Mouse (Mus musculus): ENCODE measurements around the gene Ntan1. TPM values are rescaled to one million over a fixed set of nuclear protein-coding genes. Genes with fewer than 3 reads are reported as not detected.
A peak's percentile ranks its signal among the peaks of the same experiment; 100 is the strongest.

The Ntan1 gene
- total and polyA plus RNA-seq, 2 experiments, result 25.2 to 32.1 TPM

DNA sequence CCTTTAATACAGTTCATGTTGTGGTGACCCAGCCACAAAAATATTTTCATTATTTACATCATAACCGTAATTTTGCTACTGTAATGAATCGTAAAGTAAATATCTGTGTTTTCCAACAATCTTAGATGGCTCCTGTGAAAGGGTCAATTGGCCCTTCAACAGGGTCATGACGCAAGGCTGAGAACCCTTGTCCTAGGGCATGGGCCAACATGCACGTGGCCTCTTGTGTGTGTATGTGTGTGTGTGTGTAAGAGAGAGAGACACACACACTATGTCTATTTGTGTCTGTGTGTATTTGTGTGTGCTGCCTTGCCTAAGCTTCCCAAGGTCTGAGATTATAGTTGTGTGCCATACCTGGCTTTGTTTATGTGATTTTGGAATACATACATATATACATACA lies 11.0 kb upstream of the Ntan1 start:
- Histone ChIP-seq H3K79me2 (ENCODE audit: control insufficient read depth, insufficient read depth, low read length) (no peaks in the 10 kb centered on the region), H3K36me3 (ENCODE audit: control insufficient read depth, insufficient read depth, low read length) (peaks cover 70% of the 10 kb centered on the region), H3K4me1 (ENCODE audit: control insufficient read depth, insufficient read depth, low read length) (no peaks in the 10 kb centered on the region), H3K4me3 (ENCODE audit: insufficient read depth, low read depth, low read length) (no peak overlapping the region), H3K9ac (ENCODE audit: low read depth, low read length) (no peak overlapping the region), H3K27ac (replicated peaks; ENCODE audit: insufficient read depth, low read depth, low read length) (no peak overlapping the region), H3K27me3 (ENCODE audit: control insufficient read depth, insufficient read depth, low read length) (no peaks in the 10 kb centered on the region)
- DNase-seq (ENCODE audit: extremely low read depth, low read depth, low spot score), result peak; percentile 76
- 28% methylated on average over 4 of the region's 4 CpGs for whole genome bisulfite sequencing
- TF ChIP-seq CTCF (IDR thresholded peaks at IDR 0.05; ENCODE audit: low read depth, low read length) (no peak), POLR2A (IDR thresholded peaks at IDR 0.05; ENCODE audit: extremely low read depth, insufficient read depth, low read length) (no peak)

DNA sequence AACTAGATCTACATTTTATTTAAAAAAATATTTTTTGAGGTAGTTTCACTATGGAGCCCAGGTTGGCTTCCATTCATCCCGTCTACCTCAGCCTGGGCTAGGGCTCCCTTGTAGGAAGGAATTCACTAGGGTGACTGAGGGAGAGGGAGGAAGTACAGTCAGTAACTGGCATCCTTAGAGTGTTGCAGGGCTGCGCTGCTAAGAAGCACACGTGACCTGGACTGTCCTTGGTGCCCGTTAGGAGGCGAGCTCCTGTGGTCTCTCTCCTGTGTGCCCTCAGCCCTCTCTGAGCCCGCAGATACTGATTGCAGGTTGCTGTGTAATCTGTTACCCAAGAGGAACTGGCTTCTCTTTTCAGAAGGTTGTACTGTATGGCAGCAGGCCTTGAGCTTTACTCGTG lies 10.2 kb upstream of the Ntan1 start:
- Histone ChIP-seq H3K79me2 (ENCODE audit: control insufficient read depth, insufficient read depth, low read length) (no peaks in the 10 kb centered on the region), H3K4me1 (ENCODE audit: control insufficient read depth, insufficient read depth, low read length) (no peaks in the 10 kb centered on the region), H3K9ac (ENCODE audit: low read depth, low read length) (no peak overlapping the region), H3K36me3 (ENCODE audit: control insufficient read depth, insufficient read depth, low read length) (peaks cover 72% of the 10 kb centered on the region), H3K4me3 (ENCODE audit: insufficient read depth, low read depth, low read length) (no peak overlapping the region), H3K27me3 (ENCODE audit: control insufficient read depth, insufficient read depth, low read length) (no peaks in the 10 kb centered on the region), H3K27ac (replicated peaks; ENCODE audit: insufficient read depth, low read depth, low read length) (no peak overlapping the region)
- 90% methylated on average over 7 of the region's 7 CpGs for WGBS
- TF ChIP-seq POLR2A (IDR thresholded peaks at IDR 0.05; ENCODE audit: extremely low read depth, insufficient read depth, low read length), result no peak
- no peak for TF ChIP-seq CTCF (IDR thresholded peaks at IDR 0.05; ENCODE audit: low read depth, low read length)
- no peak for DNase-seq (ENCODE audit: extremely low read depth, low read depth, low spot score)

DNA sequence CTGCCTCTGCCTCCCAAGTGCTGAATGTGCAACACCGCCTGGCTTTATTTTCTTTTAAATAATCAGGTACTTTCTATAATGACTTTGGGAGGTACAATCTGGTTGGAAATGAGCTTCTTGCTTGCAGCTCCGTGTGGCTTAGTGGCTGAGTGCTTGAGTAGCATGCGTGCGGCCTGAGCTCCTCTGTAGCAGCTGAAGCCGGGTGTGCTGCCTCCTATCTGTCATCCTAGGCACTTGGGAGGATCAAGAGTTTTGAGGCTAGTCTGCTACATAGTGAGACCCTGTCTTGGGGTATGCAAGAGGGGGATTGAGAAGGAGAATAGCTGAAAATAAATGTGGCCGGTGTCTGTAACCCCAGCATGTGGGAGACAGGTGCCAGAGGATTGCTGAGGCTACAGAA lies 6.5 kb upstream of the Ntan1 start:
- WGBS, result 95% methylated on average over 6 of the region's 6 CpGs
- no peak for DNase-seq (ENCODE audit: extremely low read depth, low read depth, low spot score)
- Histone ChIP-seq H3K9ac (ENCODE audit: low read depth, low read length) (no peak overlapping the region), H3K27ac (replicated peaks; ENCODE audit: insufficient read depth, low read depth, low read length) (no peak overlapping the region), H3K4me1 (ENCODE audit: control insufficient read depth, insufficient read depth, low read length) (no peaks in the 10 kb centered on the region), H3K79me2 (ENCODE audit: control insufficient read depth, insufficient read depth, low read length) (no peaks in the 10 kb centered on the region), H3K4me3 (ENCODE audit: insufficient read depth, low read depth, low read length) (no peak overlapping the region), H3K36me3 (ENCODE audit: control insufficient read depth, insufficient read depth, low read length) (peaks cover 52% of the 10 kb centered on the region), H3K27me3 (ENCODE audit: control insufficient read depth, insufficient read depth, low read length) (no peaks in the 10 kb centered on the region)
- TF ChIP-seq CTCF (IDR thresholded peaks at IDR 0.05; ENCODE audit: low read depth, low read length) (no peak), POLR2A (IDR thresholded peaks at IDR 0.05; ENCODE audit: extremely low read depth, insufficient read depth, low read length) (no peak)

DNA sequence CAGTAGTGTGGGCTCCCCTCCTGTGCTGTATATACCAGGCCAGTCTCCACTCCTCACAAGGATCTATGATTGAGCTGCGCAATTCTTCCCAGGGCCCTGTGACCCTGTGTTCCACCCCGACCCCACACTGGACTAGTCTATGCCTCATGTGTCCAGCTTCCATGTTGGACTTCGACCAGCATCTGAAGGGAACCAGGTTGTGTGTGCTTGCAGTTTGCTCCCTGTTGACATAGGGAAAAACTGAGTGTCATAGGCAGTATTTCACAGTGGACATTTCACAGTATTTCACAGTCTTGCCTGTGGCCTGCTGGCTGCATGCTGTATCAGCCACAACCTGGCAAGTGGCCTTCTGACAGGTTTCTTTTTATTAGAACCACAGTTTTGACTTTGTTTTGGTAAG lies 5.4 kb upstream of the Ntan1 start:
- H3K79me2 ChIP-seq (ENCODE audit: control insufficient read depth, insufficient read depth, low read length), result no peaks in the 10 kb centered on the region
- DNase-seq (ENCODE audit: extremely low read depth, low read depth, low spot score), result no peak
- H3K27me3 ChIP-seq (ENCODE audit: control insufficient read depth, insufficient read depth, low read length), result no peaks in the 10 kb centered on the region
- no peak overlapping the region for H3K4me3 ChIP-seq (ENCODE audit: insufficient read depth, low read depth, low read length)
- H3K9ac ChIP-seq (ENCODE audit: low read depth, low read length), result no peak overlapping the region
- TF ChIP-seq CTCF (IDR thresholded peaks at IDR 0.05; ENCODE audit: low read depth, low read length) (no peak), POLR2A (IDR thresholded peaks at IDR 0.05; ENCODE audit: extremely low read depth, insufficient read depth, low read length) (no peak)
- no peaks in the 10 kb centered on the region for H3K4me1 ChIP-seq (ENCODE audit: control insufficient read depth, insufficient read depth, low read length)
- 51% methylated on average over 3 of the region's 3 CpGs for WGBS
- no peak overlapping the region for H3K27ac ChIP-seq (replicated peaks; ENCODE audit: insufficient read depth, low read depth, low read length)
- peaks cover 49% of the 10 kb centered on the region for H3K36me3 ChIP-seq (ENCODE audit: control insufficient read depth, insufficient read depth, low read length)

DNA sequence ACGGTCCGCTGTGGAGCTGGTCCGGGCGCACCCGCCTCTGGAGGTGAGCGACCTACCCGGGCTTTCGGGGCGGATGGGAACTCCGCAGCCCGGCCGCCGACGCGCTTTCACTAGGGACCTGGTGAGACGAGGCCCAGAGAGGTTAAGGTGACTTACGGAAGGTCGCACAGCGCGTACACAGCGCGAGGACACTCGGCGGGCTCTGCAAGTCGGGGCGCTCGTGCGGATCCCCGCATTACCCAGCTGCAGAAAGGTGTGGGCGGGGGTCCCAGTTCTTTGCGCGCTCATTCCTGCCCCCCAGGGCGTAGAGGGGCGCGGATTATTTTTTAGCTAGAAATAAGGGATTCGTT lies 724 bp downstream of the Ntan1 start:
- peaks cover 3% of the 10 kb centered on the region; the same call in 1 of the 2 replicates for H3K36me3 ChIP-seq (ENCODE audit: control insufficient read depth, insufficient read depth, low read length)
- peak overlapping the region; percentile 73 for H3K4me3 ChIP-seq (ENCODE audit: insufficient read depth, low read depth, low read length)
- under 1% methylated on average over 36 of the region's 36 CpGs for WGBS
- H3K9ac ChIP-seq (ENCODE audit: low read depth, low read length), result peak overlapping the region; percentile 73
- no peaks in the 10 kb centered on the region for H3K27me3 ChIP-seq (ENCODE audit: control insufficient read depth, insufficient read depth, low read length)
- H3K79me2 ChIP-seq (ENCODE audit: control insufficient read depth, insufficient read depth, low read length), result no peaks in the 10 kb centered on the region; the same call in 1 of the 2 replicates
- peak overlapping the region; percentile 14; the same call in 1 of the 2 replicates for H3K27ac ChIP-seq (replicated peaks; ENCODE audit: insufficient read depth, low read depth, low read length)
- no peak for DNase-seq (ENCODE audit: extremely low read depth, low read depth, low spot score)
- peaks cover 5% of the 10 kb centered on the region; the same call in 1 of the 2 replicates for H3K4me1 ChIP-seq (ENCODE audit: control insufficient read depth, insufficient read depth, low read length)
- TF ChIP-seq POLR2A (IDR thresholded peaks at IDR 0.05; ENCODE audit: extremely low read depth, insufficient read depth, low read length) (no peak), CTCF (IDR thresholded peaks at IDR 0.05; ENCODE audit: low read depth, low read length) (no peak)

DNA sequence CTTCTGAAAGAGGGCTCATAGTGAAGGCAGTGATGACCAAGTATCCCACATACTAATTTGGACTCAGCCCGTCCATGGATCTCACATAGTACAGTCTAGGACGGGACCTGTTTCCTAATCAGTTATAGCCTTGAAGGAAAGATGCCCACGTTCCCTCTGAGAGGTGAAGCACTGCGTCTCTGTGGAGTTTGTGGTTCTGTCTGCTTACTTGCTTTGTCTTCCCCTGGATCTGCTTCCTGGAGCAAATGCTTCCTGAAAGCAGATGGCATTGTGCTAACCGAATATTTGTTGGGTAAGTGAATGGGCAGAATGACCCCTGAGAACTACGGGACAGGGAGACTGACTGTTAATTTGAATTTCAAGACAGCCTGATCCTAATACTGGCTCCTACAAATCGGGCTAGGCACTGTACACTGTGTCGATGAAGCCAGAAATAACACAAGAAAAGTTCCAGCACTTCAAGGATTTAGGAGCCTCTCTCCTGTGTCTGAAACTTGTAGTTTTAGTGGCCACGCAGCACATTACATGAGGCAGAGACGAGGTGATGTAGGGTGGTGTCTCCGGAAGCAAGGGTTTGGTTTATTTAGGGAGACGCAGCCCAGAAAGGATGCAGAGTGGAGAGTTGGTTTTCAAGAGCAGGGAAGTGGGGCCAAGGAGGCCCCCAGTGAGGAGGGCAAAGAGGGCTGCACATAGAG lies 1.3 kb downstream of the Ntan1 start:
- no peak for DNase-seq (ENCODE audit: extremely low read depth, low read depth, low spot score)
- H3K79me2 ChIP-seq (ENCODE audit: control insufficient read depth, insufficient read depth, low read length), result no peaks in the 10 kb centered on the region; the same call in 1 of the 2 replicates
- no peaks in the 10 kb centered on the region for H3K36me3 ChIP-seq (ENCODE audit: control insufficient read depth, insufficient read depth, low read length)
- peaks cover 5% of the 10 kb centered on the region; the same call in 1 of the 2 replicates for H3K4me1 ChIP-seq (ENCODE audit: control insufficient read depth, insufficient read depth, low read length)
- TF ChIP-seq CTCF (IDR thresholded peaks at IDR 0.05; ENCODE audit: low read depth, low read length) (no peak), POLR2A (IDR thresholded peaks at IDR 0.05; ENCODE audit: extremely low read depth, insufficient read depth, low read length) (no peak)
- no peak overlapping the region for H3K27ac ChIP-seq (replicated peaks; ENCODE audit: insufficient read depth, low read depth, low read length)
- H3K9ac ChIP-seq (ENCODE audit: low read depth, low read length), result peak overlapping the region; percentile 73
- 33% methylated on average over 12 of the region's 12 CpGs for WGBS
- H3K4me3 ChIP-seq (ENCODE audit: insufficient read depth, low read depth, low read length), result peak overlapping the region; percentile 73
- no peaks in the 10 kb centered on the region for H3K27me3 ChIP-seq (ENCODE audit: control insufficient read depth, insufficient read depth, low read length)
